Mouse (Mus musculus) limb, embryonic 11.5 days (tissue): ENCODE measurements around the gene Ifna11. TPM values are rescaled to one million over a fixed set of nuclear protein-coding genes. Genes with fewer than 3 reads are reported as not detected.
"Not testable (repeated sequence)": the region's sequence is repeated elsewhere in the genome, so short reads cannot be mapped to it uniquely, and the experiment has no call there.

Source experiments
- ATAC-seq: fragments of 200-750 bp; cut with Nextera tagmentation; 2 replicates; pipeline ENCODE4 v1.8.0; 2017; ENCODE audit warnings: low read depth; ENCODE audit not compliant: insufficient number of reproducible peaks, low FRiP score, low TSS enrichment
- DNase-seq: peaks from one replicate; pipeline ENCODE4 v3.0.0-alpha.2; 2015; ENCODE audit warnings: low spot score
- H3K27ac ChIP-seq: fragments of 300-500 bp; sonication (generic); replicated peaks from 2 replicates; pipeline ENCODE4 v1.5.1; 2014; ENCODE audit warnings: low read depth, mild to moderate bottlenecking, low read length
- H3K27me3 ChIP-seq: fragments of 300-500 bp; sonication (generic); 2 replicates; pipeline ENCODE4 v1.6.1; 2014; ENCODE audit warnings: mild to moderate bottlenecking, low read length, mixed read lengths; ENCODE audit not compliant: control insufficient read depth, insufficient read depth
- H3K36me3 ChIP-seq: fragments of 300-500 bp; sonication (generic); 2 replicates; pipeline ENCODE4 v1.6.1; 2014; ENCODE audit warnings: mild to moderate bottlenecking, low read length, moderate library complexity, mixed read lengths; ENCODE audit not compliant: control insufficient read depth, insufficient read depth
- H3K4me1 ChIP-seq: fragments of 300-500 bp; sonication (generic); 2 replicates; pipeline ENCODE4 v1.6.1; 2014; ENCODE audit warnings: low read length, mixed read lengths; ENCODE audit not compliant: control insufficient read depth, insufficient read depth
- H3K4me2 ChIP-seq: fragments of 300-500 bp; sonication (generic); 2 replicates; pipeline ENCODE4 v1.6.1; 2014; ENCODE audit warnings: low read depth, mild to moderate bottlenecking, moderate library complexity; ENCODE audit not compliant: severe bottlenecking
- H3K4me3 ChIP-seq: fragments of 300-500 bp; sonication (generic); 2 replicates; pipeline ENCODE4 v1.5.1; 2014; ENCODE audit warnings: low read depth, low read length
- H3K9ac ChIP-seq: fragments of 300-500 bp; sonication (generic); 2 replicates; pipeline ENCODE4 v1.6.1; 2014; ENCODE audit warnings: mild to moderate bottlenecking, low read length
- H3K9me3 ChIP-seq: fragments of 300-500 bp; sonication (generic); 2 replicates; pipeline ENCODE4 v1.6.1; 2016; ENCODE audit warnings: low read length; ENCODE audit not compliant: control insufficient read depth
- WGBS: fragments of 180-500 bp; shearing (Covaris S2); extraction: QIAGEN DNeasy Blood & Tissue Kit; methylation state at CpG from one replicate; pipeline ENCODE4 v1.1.7; 2014; 5-methylcytosine and 5-hydroxymethylcytosine counted together
- polyA plus RNA-seq: library from polyadenylated mRNA; unstranded; fragments of >200 nt; fragmentation: Nextera tagmentation; extraction: Ambion mirVana; gene quantifications from 2 replicates; pipeline ENCODE4 v1.2.1, GENCODE M21; 2014

Gene Ifna11
- polyA plus RNA-seq, 1 experiment from 2014 or later = not detected

DNA sequence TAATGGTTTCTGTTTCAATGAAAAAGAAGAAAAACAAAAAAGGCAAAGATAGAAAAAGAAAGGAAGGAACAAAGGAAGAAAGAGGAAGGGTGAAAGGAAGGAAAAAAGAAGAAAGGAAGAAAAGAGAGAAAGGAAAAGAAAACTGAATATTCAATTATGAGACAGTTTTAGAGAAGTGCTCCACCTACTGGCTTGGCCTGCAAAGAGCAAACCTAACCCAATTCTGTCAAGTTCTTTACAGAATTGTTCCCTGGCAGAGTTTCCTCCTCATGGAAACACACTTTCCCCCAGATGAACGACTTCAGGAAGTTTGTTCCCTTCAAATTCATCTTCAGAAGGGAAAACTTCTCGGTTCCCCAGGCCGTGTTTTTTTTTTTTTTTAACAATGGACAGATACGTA, 3.2 kb downstream of the Ifna11 start:
- Histone ChIP-seq H3K9ac (no peak overlapping the region), H3K9me3 (no peaks in the 10 kb centered on the region), H3K4me2 (no peak overlapping the region), H3K4me3 (no peak overlapping the region), H3K27me3 (no peaks in the 10 kb centered on the region), H3K4me1 (no peaks in the 10 kb centered on the region), H3K27ac (no peak overlapping the region), H3K36me3 (no peaks in the 10 kb centered on the region)
- WGBS = 24% methylated on average over 4 of the region's 4 CpGs
- DNase-seq (peak; percentile 26), ATAC-seq (no peak)

DNA sequence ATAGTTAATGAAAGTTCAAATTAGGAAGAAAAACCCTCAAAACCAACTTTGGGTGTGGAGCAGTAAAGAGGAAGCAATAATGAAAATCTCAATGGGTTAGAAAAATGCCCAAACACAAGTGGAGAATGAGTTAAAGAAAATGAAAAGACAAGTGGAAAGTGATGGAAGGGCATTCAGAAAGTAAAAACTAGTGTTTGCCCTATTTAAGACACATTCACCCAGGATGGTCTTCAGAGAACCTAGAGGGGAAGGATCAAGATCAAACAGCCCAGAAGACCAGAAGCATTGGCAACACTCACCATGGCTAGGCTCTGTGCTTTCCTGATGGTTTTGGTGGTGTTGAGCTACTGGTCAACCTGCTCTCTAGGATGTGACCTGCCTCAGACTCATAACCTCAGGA, 7.4 kb downstream of the Ifna11 start, which contains the start of gene Ifna6:
Gene Ifna6 (plus strand): TSS at position 301 of the 400 bp plus-strand sequence.
- H3K4me3 ChIP-seq, H3K4me1 ChIP-seq, H3K27me3 ChIP-seq, H3K9ac ChIP-seq, H3K9me3 ChIP-seq, H3K4me2 ChIP-seq, H3K27ac ChIP-seq, H3K36me3 ChIP-seq, ATAC-seq, DNase-seq: not testable (repeated sequence)

DNA sequence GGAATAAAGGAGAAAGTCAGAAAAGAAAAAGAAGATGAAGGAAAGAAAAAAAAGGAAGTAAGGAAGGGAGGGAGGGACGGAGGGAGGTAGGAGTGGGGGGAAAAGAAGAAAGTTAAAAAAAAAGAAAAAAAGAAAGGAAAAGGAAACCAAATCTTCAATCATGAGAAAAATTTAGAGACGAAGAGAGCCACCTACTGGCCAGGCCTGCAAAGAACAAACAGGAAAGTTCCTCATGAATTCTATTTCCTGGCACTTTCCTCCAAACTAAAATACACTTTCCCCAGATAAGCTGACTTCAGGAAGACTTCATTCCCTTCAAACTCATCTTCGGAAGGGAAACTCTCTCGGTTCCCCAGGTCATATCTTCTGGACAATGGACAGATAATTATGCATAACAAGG, 10.8 kb downstream of the Ifna11 start:
- 31% methylated on average over 4 of the region's 4 CpGs for WGBS
- DNase-seq = peak; percentile 38

DNA sequence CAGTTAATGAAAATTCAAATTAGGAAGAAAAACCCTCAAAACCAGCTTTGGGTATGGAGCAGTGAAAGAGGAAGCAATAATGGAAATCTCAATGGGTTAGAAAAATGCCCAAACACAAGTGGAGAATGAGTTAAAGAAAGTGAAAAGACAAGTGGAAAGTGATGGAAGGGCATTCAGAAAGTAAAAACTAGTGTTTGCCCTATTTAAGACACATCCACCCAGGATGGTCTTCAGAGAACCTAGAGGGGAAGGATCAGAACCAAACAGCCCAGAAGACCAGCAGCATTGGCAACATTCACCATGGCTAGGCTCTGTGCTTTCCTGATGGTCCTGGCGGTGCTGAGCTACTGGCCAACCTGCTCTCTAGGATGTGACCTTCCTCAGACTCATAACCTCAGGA, 15.5 kb downstream of the Ifna11 start, which contains the start of gene Ifna5:
Gene Ifna5 (plus strand): TSS at position 301 of the 400 bp plus-strand sequence.
- not testable (repeated sequence) for H3K4me2 ChIP-seq, DNase-seq, H3K9me3 ChIP-seq, H3K4me1 ChIP-seq, H3K9ac ChIP-seq, H3K4me3 ChIP-seq, H3K27ac ChIP-seq, H3K36me3 ChIP-seq, H3K27me3 ChIP-seq, ATAC-seq
- WGBS = 80% methylated on average over 1 of the region's 1 CpGs

More for the DNA sequence above, 10.8 kb downstream of the Ifna11 start:
- no peaks in the 10 kb centered on the region for H3K36me3 ChIP-seq
- H3K27ac ChIP-seq = no peak overlapping the region
- H3K4me2 ChIP-seq = no peak overlapping the region
- no peaks in the 10 kb centered on the region for H3K9me3 ChIP-seq
- H3K9ac ChIP-seq = no peak overlapping the region
- no peaks in the 10 kb centered on the region for H3K27me3 ChIP-seq
- no peaks in the 10 kb centered on the region for H3K4me1 ChIP-seq
- no peak overlapping the region for H3K4me3 ChIP-seq
- no peak for ATAC-seq

DNA sequence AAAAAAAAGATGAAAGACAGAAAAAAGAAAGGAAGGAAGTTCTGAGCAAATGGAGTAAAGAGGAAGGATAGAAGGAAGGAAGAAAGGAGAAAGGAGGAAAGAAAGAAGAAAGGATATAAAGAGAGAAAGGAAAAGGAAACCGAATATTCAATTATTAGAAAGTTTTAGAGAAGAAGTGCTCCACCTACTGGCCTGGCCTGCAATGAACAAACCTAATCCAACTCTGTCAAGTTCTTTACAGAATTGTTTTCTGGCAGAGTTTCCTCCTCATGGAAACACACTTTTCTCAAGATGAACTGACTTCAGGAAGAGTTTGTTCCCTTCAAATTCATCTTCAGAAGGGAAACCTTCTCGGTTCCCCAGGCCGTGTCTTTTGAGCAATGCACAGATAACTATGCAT, 19.1 kb downstream of the Ifna11 start:
- no peaks in the 10 kb centered on the region for H3K4me1 ChIP-seq
- no peak overlapping the region for H3K4me2 ChIP-seq
- H3K27ac ChIP-seq = no peak overlapping the region
- H3K27me3 ChIP-seq = no peaks in the 10 kb centered on the region
- H3K9me3 ChIP-seq = no peaks in the 10 kb centered on the region
- no peak overlapping the region for H3K4me3 ChIP-seq
- DNase-seq (no peak), ATAC-seq (no peak)
- no peaks in the 10 kb centered on the region for H3K36me3 ChIP-seq
- 53% methylated on average over 3 of the region's 3 CpGs for WGBS
- H3K9ac ChIP-seq = no peak overlapping the region

DNA sequence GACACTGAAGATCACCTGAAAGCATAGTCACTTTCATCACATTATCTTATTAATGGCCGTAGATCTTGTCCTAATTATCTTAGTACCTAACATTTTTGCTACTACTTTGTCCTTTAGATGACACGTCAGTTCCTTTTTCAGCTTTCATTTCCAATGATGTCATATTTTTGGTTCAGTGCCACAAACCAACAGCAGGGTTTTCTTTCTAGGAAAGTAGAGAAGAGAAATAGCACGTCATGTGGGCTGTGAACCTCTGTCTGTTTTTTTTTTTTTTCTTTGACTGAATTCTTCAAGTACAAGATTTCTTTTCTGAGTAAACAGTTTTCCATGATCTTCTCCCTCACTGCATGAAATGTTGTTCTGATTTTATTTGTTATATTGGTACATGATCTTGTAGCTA, 20.3 kb downstream of the Ifna11 start:
- H3K27ac ChIP-seq = no peak overlapping the region
- no peaks in the 10 kb centered on the region for H3K27me3 ChIP-seq
- 82% methylated on average over 3 of the region's 3 CpGs for WGBS
- H3K9ac ChIP-seq = no peak overlapping the region
- H3K4me2 ChIP-seq = no peak overlapping the region
- DNase-seq (no peak), ATAC-seq (no peak)
- H3K36me3 ChIP-seq = no peaks in the 10 kb centered on the region
- no peaks in the 10 kb centered on the region for H3K9me3 ChIP-seq
- H3K4me1 ChIP-seq = no peaks in the 10 kb centered on the region
- H3K4me3 ChIP-seq = no peak overlapping the region

DNA sequence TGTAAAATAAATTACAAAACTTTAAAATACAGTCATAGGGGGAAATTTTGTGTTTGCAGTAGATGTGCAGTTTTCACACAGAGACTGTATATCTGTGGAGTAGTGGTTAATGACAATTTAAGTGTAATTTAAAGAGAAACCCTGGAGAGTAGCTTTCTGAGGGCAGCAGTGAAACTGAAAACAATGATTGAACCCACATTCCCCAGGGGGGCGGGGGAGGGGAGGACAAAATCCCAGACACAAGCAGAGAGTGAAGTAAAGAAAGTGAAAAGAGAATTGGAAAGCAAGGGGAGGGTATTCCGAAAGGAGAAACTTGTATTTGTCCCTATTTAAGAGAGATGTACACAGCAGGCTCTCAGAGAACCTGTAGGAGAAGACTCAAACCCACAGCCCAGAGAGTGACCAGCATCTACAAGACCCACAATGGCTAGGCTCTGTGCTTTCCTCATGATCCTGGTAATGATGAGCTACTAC, 21.7 kb downstream of the Ifna11 start, which contains the start of gene Ifna4:
Gene Ifna4 (plus strand): TSS at position 424 of the 474 bp plus-strand sequence.
- no peak within 1 kb of the TSS for H3K9ac ChIP-seq
- H3K36me3 ChIP-seq = no peaks in the 10 kb centered on the region
- no peak within 1 kb of the TSS for H3K27ac ChIP-seq
- DNase-seq (no peak), ATAC-seq (no peak)
- 64% methylated on average over 2 of the region's 2 CpGs for WGBS
- H3K27me3 ChIP-seq = no peaks in the 10 kb centered on the region
- H3K4me3 ChIP-seq = no peak within 1 kb of the TSS
- no peaks in the 10 kb centered on the region for H3K9me3 ChIP-seq
- no peaks in the 10 kb centered on the region for H3K4me1 ChIP-seq
- H3K4me2 ChIP-seq = no peak within 1 kb of the TSS

DNA sequence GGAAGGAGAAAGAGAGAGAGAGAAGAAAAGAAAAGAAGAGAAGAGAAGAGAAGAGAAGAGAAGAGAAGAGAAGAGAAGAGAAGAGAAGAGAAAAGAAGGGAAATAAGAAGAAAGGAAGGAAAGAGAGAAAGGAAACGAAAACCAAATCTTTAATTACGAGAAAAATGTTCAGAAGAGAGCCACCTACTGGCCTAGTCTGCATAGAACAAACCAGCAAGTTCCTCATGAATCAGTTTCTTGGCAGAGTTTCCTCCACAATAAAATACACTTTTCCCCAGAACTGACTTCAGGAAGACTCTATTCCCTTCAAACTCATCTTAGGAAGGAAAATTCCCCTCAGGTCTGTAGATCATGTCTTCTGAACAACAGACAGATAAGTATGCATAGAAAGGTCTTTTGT, 25.6 kb downstream of the Ifna11 start:
- Histone ChIP-seq H3K9ac (no peak overlapping the region), H3K4me3 (no peak overlapping the region), H3K4me1 (no peaks in the 10 kb centered on the region), H3K9me3 (no peaks in the 10 kb centered on the region), H3K27ac (no peak overlapping the region), H3K36me3 (no peaks in the 10 kb centered on the region), H3K4me2 (no peak overlapping the region), H3K27me3 (no peaks in the 10 kb centered on the region)
- ATAC-seq (no peak), DNase-seq (no peak)
- WGBS = 70% methylated on average over 2 of the region's 2 CpGs

DNA sequence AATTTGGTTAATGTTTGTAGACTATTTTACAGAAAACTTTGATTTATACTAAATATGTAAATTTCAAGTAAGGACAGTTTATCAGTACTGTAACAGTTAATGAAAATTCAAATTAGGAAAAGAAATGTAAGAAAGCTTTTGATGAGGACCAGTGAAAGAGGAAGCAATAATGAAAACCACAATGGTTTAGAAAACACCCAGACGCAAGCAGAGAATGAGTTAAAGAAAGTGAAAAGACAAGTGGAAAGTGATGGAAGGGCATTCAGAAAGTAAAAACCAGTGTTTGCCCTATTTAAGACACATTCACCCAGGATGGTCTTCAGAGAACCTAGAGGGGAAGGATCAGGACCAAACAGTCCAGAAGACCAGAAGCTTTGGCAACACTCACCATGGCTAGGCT, 29.9 kb downstream of the Ifna11 start, which contains the start of gene Ifna1:
Gene Ifna1 (plus strand): TSS at position 390 of the 400 bp plus-strand sequence.
- H3K4me3 ChIP-seq = no peak within 1 kb of the TSS
- ATAC-seq (no peak), DNase-seq (no peak)
- no peaks in the 10 kb centered on the region for H3K9me3 ChIP-seq
- no peaks in the 10 kb centered on the region for H3K27me3 ChIP-seq
- no peaks in the 10 kb centered on the region for H3K4me1 ChIP-seq
- no peak within 1 kb of the TSS for H3K4me2 ChIP-seq
- no peak within 1 kb of the TSS for H3K9ac ChIP-seq
- no peak within 1 kb of the TSS for H3K27ac ChIP-seq
- 69% methylated on average over 1 of the region's 1 CpGs for WGBS
- H3K36me3 ChIP-seq = no peaks in the 10 kb centered on the region
